Mouse (Mus musculus) T-helper 17 cell (primary cell): ENCODE data around the gene Chm.
"Not testable (repeated sequence)": the region's sequence is repeated elsewhere in the genome, so short reads cannot be mapped to it uniquely, and the experiment has no call there.

ENCODE experiments used
- in situ Hi-C, 2 experiments: fragments of 300-600 bp; cut with MboI, MseI; formaldehyde crosslinking; loops; 1 replicate in 1 of 2; 2 replicates in 1 of 2; pipeline ENCODE4 v1.15.1; 2025; ENCODE audit warnings: high pct_unique_total_duplicates in 2 of 2

Chm gene

GRCm38 (mm10) chrX:113185230-113185985, at the start of gene Chm:
Gene Chm (minus strand): TSS chrX:113185517.
- in situ Hi-C loops, result no loop called here

GRCm38 (mm10) chrX:113193901-113194300, 8.6 kb upstream of the Chm start:
- in situ Hi-C loops, result no loop called here

GRCm38 (mm10) chrX:113184569-113185229, 618 bp downstream of the Chm start:
- in situ Hi-C loops, result no loop called here

- in situ Hi-C loops, result not testable (repeated sequence)
Observed at GRCm38 (mm10) chrX:113180856-113181255, 4.5 kb downstream of the Chm start.

- in situ Hi-C loops, result loop anchor here in 1 of 2 experiments (10.0 kb wide), 1 partner anchor 88 kb away; no protein-coding TSS in a partner anchor
Observed at GRCm38 (mm10) chrX:113172766-113173165, 12.6 kb downstream of the Chm start.

- in situ Hi-C loops, result loop anchor here in 1 of 2 experiments (10.0 kb wide), 1 partner anchor 87 kb away; no protein-coding TSS in a partner anchor
Observed at GRCm38 (mm10) chrX:113172271-113172670, 13.0 kb downstream of the Chm start.

- in situ Hi-C loops, result no loop called here
Observed at GRCm38 (mm10) chrX:113160268-113160860, 25.0 kb downstream of the Chm start.

GRCm38 (mm10) chrX:113084171-113084570, 101.1 kb downstream of the Chm start:
- in situ Hi-C loops, result loop anchor here in 1 of 2 experiments (10.0 kb wide), 1 partner anchor 91 kb away; no protein-coding TSS in a partner anchor

- in situ Hi-C loops, result no loop called here
Observed at GRCm38 (mm10) chrX:113076053-113076452, 109.3 kb downstream of the Chm start.

- in situ Hi-C loops, result no loop called here
Observed at GRCm38 (mm10) chrX:113074823-113075222, 110.5 kb downstream of the Chm start.

- in situ Hi-C loops, result no loop called here
Observed at GRCm38 (mm10) chrX:113003621-113004020, 181.7 kb downstream of the Chm start.

GRCm38 (mm10) chrX:113002192-113002591, 183.1 kb downstream of the Chm start:
- in situ Hi-C loops, result no loop called here
